Mouse (Mus musculus): ENCODE results near the gene Ccr4. TPM values are rescaled to one million over a fixed set of nuclear protein-coding genes. Genes with fewer than 3 reads are reported as not detected.

Ccr4 gene
- polyA plus RNA-seq, 1 experiment from 2014 or later, result not detected

- H3K27me3 ChIP-seq (ENCODE audit: control insufficient read depth, insufficient read depth, low read length), result no peaks in the 10 kb centered on the region
- peaks cover 4% of the 10 kb centered on the region; the same call in 1 of the 2 replicates for H3K9me3 ChIP-seq (ENCODE audit: control insufficient read depth, low read length)
- H3K36me3 ChIP-seq (ENCODE audit: control insufficient read depth, insufficient read depth, low read length), result no peaks in the 10 kb centered on the region
- WGBS, result 87% methylated on average over 10 of the region's 10 CpGs
- no peak overlapping the region for H3K27ac ChIP-seq (ENCODE audit: low read depth, low read length)
- no peak overlapping the region for H3K4me2 ChIP-seq (ENCODE audit: low read depth, low read length, severe bottlenecking)
- DNase-seq (ENCODE audit: low spot score) (no peak), ATAC-seq (replicated peaks; ENCODE audit: low FRiP score) (no peak)
- H3K4me1 ChIP-seq (replicated peaks; ENCODE audit: control insufficient read depth, insufficient read depth, low read length), result no peaks in the 10 kb centered on the region
- H3K4me3 ChIP-seq (ENCODE audit: low read depth, low read length), result no peak overlapping the region
- H3K9ac ChIP-seq (ENCODE audit: low read length), result no peak overlapping the region; the same call in 1 of the 2 replicates
Observed at GRCm38 (mm10) chr9:114440548-114440947, 64.2 kb downstream of the Ccr4 start.

Other genes with a start within 250 kb of the Ccr4 start
- not detected in 2 replicates for gene Bcl2a1c, start 174.8 kb downstream of the Ccr4 start, polyA plus RNA-seq (2014; fragmentation: Nextera tagmentation; extraction: Ambion mirVana)
- gene Crtap, start 114.2 kb downstream of the Ccr4 start, polyA plus RNA-seq (2014; fragmentation: Nextera tagmentation; extraction: Ambion mirVana), result 35.6 and 44.4 TPM in 2 replicates
- gene Glb1, start 103.8 kb downstream of the Ccr4 start, polyA plus RNA-seq (2014; fragmentation: Nextera tagmentation; extraction: Ambion mirVana), result 20.3 and 21.6 TPM in 2 replicates
- 5.3 and 6.4 TPM in 2 replicates for gene Tmppe, start 103.8 kb downstream of the Ccr4 start, polyA plus RNA-seq (2014; fragmentation: Nextera tagmentation; extraction: Ambion mirVana)
- not detected in 2 replicates for gene C130032M10Rik, start 10.8 kb upstream of the Ccr4 start, polyA plus RNA-seq (2014; fragmentation: Nextera tagmentation; extraction: Ambion mirVana)
- gene Trim71, start 59.5 kb upstream of the Ccr4 start, polyA plus RNA-seq (2014; fragmentation: Nextera tagmentation; extraction: Ambion mirVana), result 1.5 and 1.6 TPM in 2 replicates
- 76.0 and 78.8 TPM in 2 replicates for gene Cnot10, start 135.3 kb upstream of the Ccr4 start, polyA plus RNA-seq (2014; fragmentation: Nextera tagmentation; extraction: Ambion mirVana)
- gene Dync1li1, start 183.9 kb upstream of the Ccr4 start, polyA plus RNA-seq (2014; fragmentation: Nextera tagmentation; extraction: Ambion mirVana), result 76.1 and 84.0 TPM in 2 replicates
- gene Cmtm6, start 226.2 kb upstream of the Ccr4 start, polyA plus RNA-seq (2014; fragmentation: Nextera tagmentation; extraction: Ambion mirVana), result 26.9 and 27.2 TPM in 2 replicates